Mouse (Mus musculus) cerebellum, postnatal 25 days (tissue): Measurements from ENCODE around the gene Rexo5.

Experiments
- DNase-seq, 2 experiments: peaks; one replicate each; pipeline ENCODE4 v3.0.0; 2021; ENCODE audit warnings: mixed read lengths in 2 of 2

Rexo5 gene

DNA sequence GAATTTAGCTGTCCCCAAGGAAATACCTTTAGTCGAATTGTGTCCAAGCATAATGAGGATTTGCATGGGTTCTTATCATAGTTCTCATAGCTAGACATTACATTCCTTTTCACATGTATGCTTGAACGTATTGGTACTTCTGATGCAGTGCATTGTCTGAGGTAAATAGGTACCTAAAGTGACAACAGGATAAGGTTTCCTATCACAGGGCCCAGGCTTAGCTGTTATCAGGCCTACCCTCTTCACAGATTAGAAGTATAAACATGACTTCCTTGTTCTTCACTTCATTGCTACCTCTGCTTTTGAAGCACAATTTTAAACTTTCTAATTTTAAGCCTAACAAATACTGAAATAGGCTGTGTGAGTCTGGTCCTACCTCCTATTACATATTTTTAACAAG, 51.7 kb downstream of the Rexo5 start:
- DNase-seq, result no peak

- DNase-seq, result no peak
Observed at GRCm38 (mm10) chr7:119847396-119847795, 53.6 kb downstream of the Rexo5 start.

DNA sequence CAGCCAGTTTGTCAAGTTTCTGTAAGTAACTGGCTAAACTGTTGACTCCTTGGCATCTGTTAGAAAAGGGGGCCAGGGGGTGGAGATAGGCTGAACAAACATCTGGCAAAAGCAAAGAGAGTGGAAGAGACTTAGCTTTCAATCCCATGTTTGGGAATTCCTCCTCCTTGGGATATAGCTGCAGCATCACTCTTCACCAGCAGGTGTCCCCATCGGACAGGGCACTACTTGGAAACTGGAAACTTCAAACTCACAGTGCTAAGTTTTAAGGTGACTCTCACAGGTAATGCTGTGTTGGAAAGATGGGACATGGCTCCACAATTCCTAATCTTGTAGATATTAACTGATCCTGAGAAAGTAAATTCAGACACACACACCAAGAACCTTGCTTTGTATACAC, 55.3 kb downstream of the Rexo5 start:
- DNase-seq, result peak; percentile 75 to 82

GRCm38 (mm10) chr7:119850737-119851136, 56.9 kb downstream of the Rexo5 start:
- DNase-seq, result no peak

GRCm38 (mm10) chr7:119852494-119852893, 58.7 kb downstream of the Rexo5 start:
- DNase-seq, result no peak

- DNase-seq, result no peak
Observed at GRCm38 (mm10) chr7:119853186-119853585, 59.4 kb downstream of the Rexo5 start.

DNA sequence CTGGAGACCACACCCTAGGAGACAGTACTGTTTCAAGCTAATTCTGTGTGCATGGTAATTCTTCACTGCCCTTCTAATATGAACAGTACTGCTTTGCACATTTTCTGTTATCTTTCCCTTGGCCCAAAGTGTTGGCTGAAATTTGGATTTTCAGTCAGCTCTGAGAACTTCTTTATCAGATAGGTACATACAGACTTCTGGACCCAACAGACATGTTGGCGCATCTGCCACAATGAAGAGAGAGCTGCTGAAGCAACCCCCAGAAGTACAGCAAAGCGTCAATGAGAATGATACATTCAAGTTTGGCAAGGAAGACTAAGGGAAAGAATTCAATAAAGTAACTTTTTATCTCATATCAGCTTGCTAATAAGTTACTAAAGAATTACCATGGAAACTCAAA, 60.6 kb downstream of the Rexo5 start:
- no peak for DNase-seq

DNA sequence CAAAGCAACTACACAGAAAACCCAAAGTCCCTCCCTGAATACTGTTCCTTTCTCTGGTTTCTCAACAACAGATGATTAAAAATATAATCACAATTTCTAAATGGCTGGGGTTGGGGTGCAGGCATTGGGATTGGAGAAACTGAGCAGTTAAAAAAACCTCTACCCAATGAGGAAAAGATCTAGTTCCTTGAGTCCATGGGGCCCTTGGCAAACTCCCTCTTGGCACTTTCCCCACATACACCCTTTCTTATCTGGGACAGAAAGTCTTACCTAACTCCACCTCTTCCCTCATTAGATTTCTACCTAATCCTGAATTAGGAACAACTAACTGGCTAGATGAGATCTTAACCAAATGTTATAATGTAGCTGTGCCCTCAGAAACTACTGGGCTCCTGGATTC, 61.2 kb downstream of the Rexo5 start:
- DNase-seq, result no peak

DNA sequence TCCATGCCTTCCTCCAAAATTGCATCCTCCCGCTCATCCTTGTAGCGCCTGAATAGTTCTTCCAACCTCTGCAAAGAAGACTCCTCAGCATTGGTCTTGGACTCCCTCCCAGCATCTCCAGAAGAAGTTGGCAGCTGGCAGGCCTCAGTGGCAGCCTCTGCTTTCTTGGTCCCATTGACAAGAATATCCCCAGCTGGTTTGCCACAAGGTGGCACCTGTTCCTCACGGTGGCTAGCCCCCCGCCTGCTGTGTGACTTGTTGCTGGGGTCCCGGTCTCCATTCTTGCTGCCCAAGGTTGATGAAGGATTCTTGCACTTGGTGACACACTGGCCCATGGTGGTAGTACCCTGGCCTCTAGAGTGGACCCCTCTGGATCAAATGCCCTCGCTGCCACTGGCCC, 65.7 kb downstream of the Rexo5 start:
- peak in 1 of 2 experiments; percentile 21 for DNase-seq

GRCm38 (mm10) chr7:119860116-119860515, 66.3 kb downstream of the Rexo5 start:
- no peak for DNase-seq

DNA sequence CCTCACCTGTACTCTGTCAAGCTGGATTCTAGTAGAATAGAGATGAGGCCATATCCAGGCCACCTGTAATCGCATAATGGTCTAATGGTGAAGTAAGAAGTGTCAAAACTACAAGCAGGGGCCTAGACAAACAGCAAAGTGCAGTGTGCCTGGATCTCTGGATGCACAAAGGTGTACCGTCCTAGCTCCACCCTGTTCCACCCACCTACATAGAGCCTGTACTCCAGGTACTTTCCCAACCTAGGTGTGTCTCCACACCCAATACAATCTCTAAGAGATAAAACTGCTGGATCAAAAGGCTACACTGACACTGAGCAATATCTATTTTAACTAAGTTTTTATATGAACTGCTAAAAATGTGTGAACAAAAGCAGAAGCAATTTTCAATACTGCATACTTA, 66.7 kb downstream of the Rexo5 start:
- no peak for DNase-seq

GRCm38 (mm10) chr7:119860971-119861334, 67.1 kb downstream of the Rexo5 start:
- no peak for DNase-seq

- DNase-seq, result peak; percentile 43 to 65
Observed at GRCm38 (mm10) chr7:119861335-119862091, 67.7 kb downstream of the Rexo5 start.

DNA sequence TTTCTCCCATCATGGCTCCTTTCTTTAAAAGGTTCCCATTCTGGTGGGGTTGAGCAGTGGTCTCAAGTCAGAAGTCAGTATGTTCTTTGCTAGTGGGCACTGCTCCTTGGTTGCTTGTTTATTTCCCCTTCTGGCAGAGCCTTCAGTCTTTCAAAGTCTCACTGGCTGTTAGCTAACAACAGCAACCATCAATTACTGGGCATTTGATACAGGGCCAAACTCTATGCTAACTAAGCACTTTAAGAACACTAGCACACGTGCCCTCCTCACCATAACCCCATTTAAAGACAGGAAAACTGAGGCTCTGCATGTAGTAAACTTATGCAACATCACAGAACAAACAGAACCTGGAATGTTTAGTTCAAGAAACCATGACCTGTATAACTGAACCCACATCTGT, 68.4 kb downstream of the Rexo5 start:
- no peak for DNase-seq

GRCm38 (mm10) chr7:119864500-119864899, 70.7 kb downstream of the Rexo5 start:
- no peak for DNase-seq

GRCm38 (mm10) chr7:119866136-119866535, 72.3 kb downstream of the Rexo5 start:
- no peak for DNase-seq

- no peak for DNase-seq
Observed at GRCm38 (mm10) chr7:119872204-119872603, 78.4 kb downstream of the Rexo5 start.

DNA sequence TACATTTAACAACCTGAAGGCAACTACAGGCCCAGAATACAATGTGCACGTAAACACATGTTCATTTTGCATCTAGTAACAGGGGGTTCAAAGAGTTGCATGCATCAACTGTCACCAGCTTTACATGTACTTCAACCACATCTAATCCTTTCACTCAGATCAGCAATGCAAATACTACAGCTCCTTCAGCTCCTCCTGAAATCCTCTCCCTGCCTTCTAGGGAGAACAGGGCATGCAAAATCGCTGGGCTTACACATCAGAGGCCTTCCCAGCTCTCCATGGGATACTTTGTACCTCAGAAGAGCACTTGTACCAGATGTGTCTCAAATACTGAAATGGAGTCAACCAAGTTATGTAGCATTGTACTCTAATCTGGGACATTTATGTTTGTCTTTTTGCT, 79.2 kb downstream of the Rexo5 start:
- no peak for DNase-seq

- peak; percentile 43 to 66 for DNase-seq
Observed at GRCm38 (mm10) chr7:119875776-119876440, 82.1 kb downstream of the Rexo5 start.

GRCm38 (mm10) chr7:119879171-119879570, 85.4 kb downstream of the Rexo5 start:
- DNase-seq, result no peak

DNA sequence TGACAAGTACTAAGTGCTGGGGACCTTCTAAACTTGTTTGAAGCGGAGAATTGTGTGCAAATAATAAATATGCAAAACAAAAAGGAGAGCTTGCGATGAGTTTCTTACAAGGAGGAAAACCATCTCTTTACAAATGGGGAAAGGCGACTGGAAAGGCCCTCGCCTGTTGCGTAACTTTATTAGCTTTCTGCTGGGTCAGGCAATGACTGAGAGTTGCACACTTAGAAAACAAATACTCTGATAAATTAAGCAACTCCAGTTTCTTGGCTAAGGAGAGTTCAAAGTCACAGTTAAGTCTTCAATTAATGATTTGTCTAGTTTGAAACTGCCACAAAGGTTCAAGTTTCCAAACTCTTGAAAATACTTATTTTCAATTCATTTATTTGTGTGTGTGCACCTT, 86.5 kb downstream of the Rexo5 start:
- DNase-seq, result no peak

- no peak for DNase-seq
Observed at GRCm38 (mm10) chr7:119881229-119881628, 87.4 kb downstream of the Rexo5 start.

DNA sequence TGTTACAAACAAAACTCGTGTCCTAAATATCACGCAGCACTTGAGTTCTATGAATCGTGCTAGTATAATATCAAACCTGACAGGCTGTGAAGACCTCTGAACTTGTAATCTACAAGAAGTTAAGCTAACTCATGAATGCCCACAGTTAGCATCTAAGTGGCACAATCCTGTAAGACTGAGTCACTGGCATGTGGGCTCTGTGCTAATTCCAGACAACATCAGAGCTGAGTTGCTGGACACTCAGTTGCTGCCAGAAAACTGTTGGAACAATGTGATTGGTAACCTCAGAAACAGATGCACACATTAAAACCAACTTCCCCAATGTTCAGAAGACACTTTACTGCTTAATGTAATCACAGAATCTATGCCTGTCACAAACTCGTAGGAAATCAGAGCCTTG, 94.1 kb downstream of the Rexo5 start:
- DNase-seq, result no peak

- DNase-seq, result no peak
Observed at GRCm38 (mm10) chr7:119892198-119892597, 98.4 kb downstream of the Rexo5 start.

GRCm38 (mm10) chr7:119892742-119893141, 98.9 kb downstream of the Rexo5 start:
- no peak for DNase-seq
